Mouse (Mus musculus) myocyte (in vitro differentiated cells): Measurements from ENCODE around the gene Slc16a10. TPM values are rescaled to one million over a fixed set of nuclear protein-coding genes. Genes with fewer than 3 reads are reported as not detected.

Experiments
- H3K27me3 ChIP-seq: one replicate; pipeline ENCODE4 v1.6.1; 2011; ENCODE audit not compliant: control insufficient read depth, insufficient read depth, insufficient read length
- H3K36me3 ChIP-seq: one replicate; pipeline ENCODE4 v1.6.1; 2011; ENCODE audit not compliant: control insufficient read depth, insufficient read depth
- H3K4me2 ChIP-seq: one replicate; pipeline ENCODE4 v1.6.1; 2011; ENCODE audit warnings: low read depth, control low read depth
- H3K4me3 ChIP-seq: one replicate; pipeline ENCODE4 v1.5.1; 2011; ENCODE audit warnings: mild to moderate bottlenecking, control low read depth, moderate library complexity
- H3K79me2 ChIP-seq: one replicate; pipeline ENCODE4 v1.6.1; 2011; ENCODE audit not compliant: control insufficient read depth, insufficient read depth
- H3ac ChIP-seq: one replicate; pipeline ENCODE4 v1.6.1; 2011; ENCODE audit not compliant: control insufficient read depth, insufficient read length
- CEBPB ChIP-seq: IDR thresholded peaks from 2 replicates; pipeline ENCODE4 v1.6.1; 2011; ENCODE audit warnings: mild to moderate bottlenecking, moderate library complexity; ENCODE audit not compliant: poor library complexity, insufficient read depth, severe bottlenecking
- E2F4 ChIP-seq: IDR thresholded peaks from one replicate; pipeline ENCODE4 v1.6.1; 2011; ENCODE audit warnings: mild to moderate bottlenecking, control low read depth, moderate library complexity; ENCODE audit not compliant: insufficient read depth
- MAX ChIP-seq: IDR thresholded peaks from one replicate; pipeline ENCODE4 v1.6.1; 2011; ENCODE audit warnings: low read depth, mild to moderate bottlenecking, control low read depth
- MYOD1 ChIP-seq, 3 experiments: IDR thresholded peaks; one replicate each; pipeline ENCODE4 v1.6.1; 2011; ENCODE audit warnings: control low read depth in 2 of 3, low read depth in 2 of 3, mild to moderate bottlenecking in 2 of 3, moderate library complexity in 1 of 3; ENCODE audit not compliant: insufficient read length in 2 of 3, control insufficient read depth in 1 of 3
- MYOG ChIP-seq, 3 experiments: IDR thresholded peaks; one replicate each; pipeline ENCODE4 v1.6.1; 2011; ENCODE audit warnings: control low read depth in 2 of 3, low read depth in 2 of 3, mild to moderate bottlenecking in 2 of 3; ENCODE audit not compliant: insufficient read length in 2 of 3, control insufficient read depth in 1 of 3, insufficient read depth in 1 of 3
- POLR2A ChIP-seq: IDR thresholded peaks from one replicate; pipeline ENCODE4 v1.6.1; 2011; ENCODE audit warnings: low read depth, mild to moderate bottlenecking, control low read depth, moderate library complexity; ENCODE audit not compliant: insufficient read length
- POLR2AphosphoS2 ChIP-seq: IDR thresholded peaks from one replicate; pipeline ENCODE4 v1.6.1; 2011; ENCODE audit warnings: low read depth, control low read depth; ENCODE audit not compliant: insufficient read length
- REST ChIP-seq: IDR thresholded peaks from one replicate; pipeline ENCODE4 v1.6.1; 2011; ENCODE audit warnings: mild to moderate bottlenecking, control low read depth, moderate library complexity; ENCODE audit not compliant: insufficient read depth, insufficient read length
- SRF ChIP-seq: IDR thresholded peaks from one replicate; pipeline ENCODE4 v1.6.1; 2011; ENCODE audit warnings: low read depth; ENCODE audit not compliant: control insufficient read depth, insufficient read length
- TCF12 ChIP-seq: IDR thresholded peaks from one replicate; pipeline ENCODE4 v1.6.1; 2011; ENCODE audit warnings: mild to moderate bottlenecking, control low read depth; ENCODE audit not compliant: poor library complexity, insufficient read depth, severe bottlenecking
- TCF3 ChIP-seq: IDR thresholded peaks from one replicate; pipeline ENCODE4 v1.6.1; 2011; ENCODE audit warnings: low read depth, control low read depth; ENCODE audit not compliant: insufficient read length
- USF1 ChIP-seq: IDR thresholded peaks from one replicate; pipeline ENCODE4 v1.6.1; 2011; ENCODE audit warnings: low read depth, mild to moderate bottlenecking, control low read depth, moderate library complexity
- polyA plus RNA-seq: library from polyadenylated mRNA; unstranded; fragments of >200 nt; fragmentation: generic; extraction: Trizol; gene quantifications from one replicate; pipeline ENCODE4 v1.2.1, GENCODE M21; 2012; ENCODE audit warnings: missing spikeins

The Slc16a10 gene
- polyA plus RNA-seq, 1 experiment = 3.5 TPM

GRCm38 (mm10) chr10:40058786-40059120 is 83.3 kb downstream of the Slc16a10 start:
- no peak for TF ChIP-seq MYOG (IDR thresholded peaks at IDR 0.05; ENCODE audit: control insufficient read depth in 1 of 3, insufficient read depth in 1 of 3, insufficient read length in 2 of 3, low read depth in 2 of 3)
- no peak for TF ChIP-seq SRF
- TF ChIP-seq MYOD1 (IDR thresholded peaks at IDR 0.05; ENCODE audit: control insufficient read depth in 1 of 3, insufficient read length in 2 of 3, low read depth in 2 of 3) = no peak
- no peak for TF ChIP-seq POLR2AphosphoS2
- no peak for TF ChIP-seq USF1
- TF ChIP-seq TCF12 = no peak
- no peak for TF ChIP-seq CEBPB
- TF ChIP-seq REST = no peak
- no peak for TF ChIP-seq MAX
- no peak for TF ChIP-seq POLR2A
- TF ChIP-seq TCF3 = no peak
- no peak for TF ChIP-seq E2F4

GRCm38 (mm10) chr10:40058062-40058785 is 83.8 kb downstream of the Slc16a10 start:
- Histone ChIP-seq H3K79me2 (no peaks in the 10 kb centered on the region), H3K4me3 (no peak overlapping the region), H3K27me3 (no peaks in the 10 kb centered on the region), H3ac (no peak overlapping the region), H3K36me3 (no peaks in the 10 kb centered on the region), H3K4me2 (no peak overlapping the region)
- TF ChIP-seq POLR2A (no peak), MAX (no peak), SRF (no peak), USF1 (no peak), POLR2AphosphoS2 (no peak), TCF3 (no peak)

More at GRCm38 (mm10) chr10:40058786-40059120, 83.3 kb downstream of the Slc16a10 start:
- H3ac ChIP-seq = no peak overlapping the region
- no peak overlapping the region for H3K4me2 ChIP-seq
- H3K4me3 ChIP-seq = no peak overlapping the region
- H3K27me3 ChIP-seq = no peaks in the 10 kb centered on the region
- no peaks in the 10 kb centered on the region for H3K79me2 ChIP-seq
- no peaks in the 10 kb centered on the region for H3K36me3 ChIP-seq

GRCm38 (mm10) chr10:40057615-40058014 is 84.4 kb downstream of the Slc16a10 start:
- Histone ChIP-seq H3K36me3 (no peaks in the 10 kb centered on the region), H3K4me2 (no peak overlapping the region), H3ac (no peak overlapping the region), H3K4me3 (no peak overlapping the region), H3K27me3 (no peaks in the 10 kb centered on the region), H3K79me2 (no peaks in the 10 kb centered on the region)
- TF ChIP-seq E2F4 = no peak
- no peak for TF ChIP-seq USF1
- TF ChIP-seq MYOD1 (IDR thresholded peaks at IDR 0.05; ENCODE audit: control insufficient read depth in 1 of 3, insufficient read length in 2 of 3, low read depth in 2 of 3) = no peak
- TF ChIP-seq TCF3 = no peak
- TF ChIP-seq POLR2A = no peak
- TF ChIP-seq MYOG (IDR thresholded peaks at IDR 0.05; ENCODE audit: control insufficient read depth in 1 of 3, insufficient read depth in 1 of 3, insufficient read length in 2 of 3, low read depth in 2 of 3) = no peak
- no peak for TF ChIP-seq SRF
- TF ChIP-seq POLR2AphosphoS2 = no peak
- no peak for TF ChIP-seq MAX
- no peak for TF ChIP-seq REST
- no peak for TF ChIP-seq TCF12
- no peak for TF ChIP-seq CEBPB

GRCm38 (mm10) chr10:40054455-40054854 is 87.6 kb downstream of the Slc16a10 start:
- Histone ChIP-seq H3K4me2 (no peak overlapping the region), H3ac (no peak overlapping the region), H3K4me3 (no peak overlapping the region), H3K79me2 (no peaks in the 10 kb centered on the region), H3K27me3 (no peaks in the 10 kb centered on the region), H3K36me3 (no peaks in the 10 kb centered on the region)
- TF ChIP-seq REST = no peak
- no peak for TF ChIP-seq MAX
- no peak for TF ChIP-seq CEBPB
- TF ChIP-seq POLR2AphosphoS2 = no peak
- no peak for TF ChIP-seq SRF
- no peak for TF ChIP-seq MYOG (IDR thresholded peaks at IDR 0.05; ENCODE audit: control insufficient read depth in 1 of 3, insufficient read depth in 1 of 3, insufficient read length in 2 of 3, low read depth in 2 of 3)
- no peak for TF ChIP-seq E2F4
- no peak for TF ChIP-seq USF1
- no peak for TF ChIP-seq TCF3
- TF ChIP-seq TCF12 = no peak
- no peak for TF ChIP-seq POLR2A
- TF ChIP-seq MYOD1 (IDR thresholded peaks at IDR 0.05; ENCODE audit: control insufficient read depth in 1 of 3, insufficient read length in 2 of 3, low read depth in 2 of 3) = no peak
